Mouse (Mus musculus): ENCODE measurements around the gene Col28a1. TPM values are rescaled to one million over a fixed set of nuclear protein-coding genes. Genes with fewer than 3 reads are reported as not detected.
"Not testable (repeated sequence)": the region's sequence is repeated elsewhere in the genome, so short reads cannot be mapped to it uniquely, and the experiment has no call there.

Col28a1 gene
- polyA plus RNA-seq, 2 experiments, result 0.04 TPM; not detected in 1

DNA sequence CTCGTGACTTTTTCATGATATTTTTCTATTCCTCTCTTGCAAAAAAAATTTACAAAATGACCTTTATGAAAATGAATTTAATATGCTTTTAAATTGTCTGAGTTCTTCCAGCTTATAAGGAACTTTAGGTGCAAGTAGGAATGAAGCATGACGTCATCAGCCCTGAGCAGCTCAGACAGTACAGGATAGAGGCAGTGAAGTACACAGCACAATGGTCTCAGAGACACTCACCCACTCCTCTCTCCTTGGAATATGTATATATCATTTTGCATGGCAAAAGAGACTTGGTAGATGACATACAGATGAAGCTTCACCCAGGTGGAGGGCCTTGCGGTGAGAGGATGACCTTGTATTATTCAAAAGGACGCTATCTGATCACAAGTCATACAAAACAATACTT lies 197.7 kb downstream of the Col28a1 start:
- no peaks in the 10 kb centered on the region for H3K27me3 ChIP-seq (ENCODE audit: control insufficient read depth, insufficient read depth, low read length)
- no peak overlapping the region for H3K9ac ChIP-seq (replicated peaks)
- no peak for DNase-seq (ENCODE audit: low read depth in 3 of 3, low spot score in 3 of 3)
- TF ChIP-seq EP300 (IDR thresholded peaks at IDR 0.05; ENCODE audit: low read depth) (no peak), CTCF (IDR thresholded peaks at IDR 0.05; ENCODE audit: low read depth) (no peak)
- H3K4me2 ChIP-seq (ENCODE audit: low read depth), result no peak overlapping the region
- no peak overlapping the region for H3K4me3 ChIP-seq (ENCODE audit: insufficient read depth in 1 of 2, low read depth in 2 of 2, low read length in 2 of 2)
- ATAC-seq (ENCODE audit: insufficient read depth), result no peak
- no peaks in the 10 kb centered on the region for H3K4me1 ChIP-seq (replicated peaks; ENCODE audit: control insufficient read depth in 2 of 2, insufficient read depth in 2 of 2, low read length in 1 of 2)
- no peak overlapping the region for H3K27ac ChIP-seq
- no peaks in the 10 kb centered on the region for H3K36me3 ChIP-seq (replicated peaks; ENCODE audit: control insufficient read depth, insufficient read depth, low read depth)
- H3K9me3 ChIP-seq (ENCODE audit: control insufficient read depth, low read length), result no peaks in the 10 kb centered on the region
- WGBS (ENCODE audit: insufficient replicate concordance), result 60% methylated on average over 4 of the region's 4 CpGs

DNA sequence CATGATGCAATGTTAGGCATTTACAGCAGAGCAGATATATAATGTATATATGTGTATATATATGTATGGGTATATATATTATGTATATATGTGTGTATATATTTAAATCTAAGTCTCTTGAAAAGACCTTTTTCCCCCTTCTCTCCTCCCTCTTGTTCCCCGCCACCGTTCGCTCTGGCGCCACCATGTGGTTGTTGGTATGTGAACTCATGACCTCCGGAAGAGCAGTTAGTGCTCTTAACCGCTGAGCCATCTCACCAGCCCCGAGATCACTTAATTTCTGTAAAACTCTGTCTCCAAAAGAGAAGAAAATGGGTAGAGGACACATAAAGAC lies 208.8 kb downstream of the Col28a1 start:
- peak overlapping the region in 1 of 2 experiments; percentile 42; a peak in 2 of 4 replicates for H3K4me3 ChIP-seq (ENCODE audit: insufficient read depth in 1 of 2, low read depth in 2 of 2, low read length in 2 of 2)
- DNase-seq (ENCODE audit: low read depth in 3 of 3, low spot score in 3 of 3) (peak in 2 of 3 experiments; percentile 28 to 44), ATAC-seq (ENCODE audit: insufficient read depth) (no peak)
- H3K4me1 ChIP-seq (replicated peaks; ENCODE audit: control insufficient read depth in 2 of 2, insufficient read depth in 2 of 2, low read length in 1 of 2), result no peaks in the 10 kb centered on the region
- H3K4me2 ChIP-seq (ENCODE audit: low read depth), result peak overlapping the region; percentile 42
- no peak overlapping the region for H3K27ac ChIP-seq
- WGBS (ENCODE audit: insufficient replicate concordance), result 25% methylated on average over 7 of the region's 7 CpGs
- no peaks in the 10 kb centered on the region for H3K9me3 ChIP-seq (ENCODE audit: control insufficient read depth, low read length)
- no peaks in the 10 kb centered on the region for H3K36me3 ChIP-seq (replicated peaks; ENCODE audit: control insufficient read depth, insufficient read depth, low read depth)
- peak; percentile 71 for TF ChIP-seq CTCF (IDR thresholded peaks at IDR 0.05; ENCODE audit: low read depth)
- TF ChIP-seq EP300 (IDR thresholded peaks at IDR 0.05; ENCODE audit: low read depth), result no peak
- no peak overlapping the region for H3K9ac ChIP-seq (replicated peaks)
- no peaks in the 10 kb centered on the region for H3K27me3 ChIP-seq (ENCODE audit: control insufficient read depth, insufficient read depth, low read length)

DNA sequence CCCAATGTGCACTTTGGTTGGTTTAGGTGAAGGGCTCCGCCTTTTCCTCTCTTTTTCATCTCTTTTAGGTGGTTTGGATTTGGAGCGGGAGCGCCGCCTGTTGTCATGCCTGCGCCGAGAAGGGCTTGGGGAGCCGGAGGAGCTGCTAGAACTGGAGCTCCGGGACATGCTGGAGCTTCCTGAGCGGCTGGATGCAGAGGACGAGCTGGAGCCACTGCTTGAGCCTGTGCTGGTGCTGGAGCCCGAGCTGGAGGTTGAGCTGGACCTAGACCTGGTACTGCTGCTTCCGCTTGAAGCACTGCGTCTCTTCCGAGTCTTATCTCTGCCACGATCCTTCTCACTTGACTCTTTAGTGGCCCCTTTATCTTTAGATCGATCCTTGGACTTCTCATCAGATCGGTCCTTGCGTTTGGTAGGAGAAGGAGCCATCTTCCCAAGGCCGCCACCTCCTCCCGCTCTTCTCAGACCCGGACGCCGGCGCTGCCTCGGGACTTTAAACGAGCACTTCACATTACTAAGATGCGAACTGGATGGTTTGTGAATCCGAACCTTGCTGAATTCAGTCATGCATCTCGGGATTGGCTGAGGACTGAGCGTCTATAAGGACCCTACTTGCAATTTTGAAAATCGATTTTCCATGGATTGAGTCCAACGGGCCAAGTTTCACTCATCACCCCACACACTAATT lies 209.3 kb downstream of the Col28a1 start:
- peak overlapping the region; percentile 23 to 42; a peak in 3 of 4 replicates for H3K4me3 ChIP-seq (ENCODE audit: insufficient read depth in 1 of 2, low read depth in 2 of 2, low read length in 2 of 2)
- 53% methylated on average over 32 of the region's 32 CpGs for WGBS (ENCODE audit: insufficient replicate concordance)
- peak overlapping the region; percentile 42 for H3K4me2 ChIP-seq (ENCODE audit: low read depth)
- H3K4me1 ChIP-seq (replicated peaks; ENCODE audit: control insufficient read depth in 2 of 2, insufficient read depth in 2 of 2, low read length in 1 of 2); H3K27me3 ChIP-seq (ENCODE audit: control insufficient read depth, insufficient read depth, low read length); ATAC-seq (ENCODE audit: insufficient read depth); H3K27ac ChIP-seq; H3K36me3 ChIP-seq (replicated peaks; ENCODE audit: control insufficient read depth, insufficient read depth, low read depth); DNase-seq (ENCODE audit: low read depth in 3 of 3, low spot score in 3 of 3); H3K9ac ChIP-seq (replicated peaks); H3K9me3 ChIP-seq (ENCODE audit: control insufficient read depth, low read length): not testable (repeated sequence)

DNA sequence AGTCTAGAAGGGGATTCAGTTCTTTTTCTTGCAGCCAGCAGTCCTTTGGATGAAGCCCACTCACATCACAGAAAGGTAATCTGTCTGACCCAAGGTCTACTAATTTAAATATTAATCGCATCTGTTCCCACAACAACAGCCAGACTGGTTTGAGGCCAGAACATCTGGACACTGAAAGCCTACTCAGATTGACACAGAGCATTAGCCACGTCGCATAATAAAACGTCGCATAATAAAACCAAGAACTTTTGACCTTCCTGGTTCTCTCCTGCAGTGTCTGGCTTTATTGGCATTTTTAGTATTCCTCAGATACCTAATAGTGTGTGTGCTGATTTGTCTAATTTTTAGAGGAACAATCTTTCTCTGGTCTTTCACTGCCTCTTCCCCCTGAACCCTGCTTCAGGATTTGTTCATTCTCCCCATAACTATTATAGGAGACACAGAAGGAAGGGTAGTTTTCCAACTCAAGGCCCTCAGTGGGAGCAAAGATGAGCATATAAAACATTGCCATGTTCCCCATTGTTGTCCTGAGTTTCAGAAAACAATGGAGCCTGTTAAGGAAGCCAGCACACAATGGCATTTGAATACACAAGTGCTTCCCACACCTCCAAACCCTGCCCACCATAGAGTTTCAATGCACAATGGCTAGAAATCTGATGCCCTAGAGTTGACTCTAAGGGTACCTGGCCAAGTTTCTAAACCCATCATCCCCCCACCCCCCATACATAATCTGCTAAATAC lies 221.2 kb downstream of the Col28a1 start:
- WGBS (ENCODE audit: insufficient replicate concordance), result 60% methylated on average over 5 of the region's 5 CpGs
- no peak for ATAC-seq (ENCODE audit: insufficient read depth)

DNA sequence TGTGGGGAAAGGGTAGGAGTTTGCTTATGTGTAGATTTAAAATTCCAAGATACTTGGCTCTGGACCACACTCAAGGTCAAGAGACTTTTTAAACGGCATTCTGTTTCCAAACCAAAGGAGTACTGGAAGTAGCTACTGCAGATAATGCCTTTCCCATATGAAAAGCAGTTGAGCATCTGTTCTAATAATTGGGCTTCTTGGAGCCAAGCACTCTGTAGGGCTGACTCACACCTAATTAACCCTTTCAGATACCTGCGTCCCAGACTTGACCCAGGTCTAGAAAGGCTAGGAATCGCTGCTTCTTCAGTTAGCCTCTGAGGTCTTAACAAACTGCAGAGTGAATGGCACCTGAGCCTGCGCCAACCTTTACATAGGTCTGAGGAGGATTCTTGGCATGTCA lies 223.0 kb downstream of the Col28a1 start:
- H3K4me1 ChIP-seq (replicated peaks; ENCODE audit: control insufficient read depth in 2 of 2, insufficient read depth in 2 of 2, low read length in 1 of 2), result no peaks in the 10 kb centered on the region
- no peaks in the 10 kb centered on the region for H3K36me3 ChIP-seq (replicated peaks; ENCODE audit: control insufficient read depth, insufficient read depth, low read depth)
- H3K4me2 ChIP-seq (ENCODE audit: low read depth), result no peak overlapping the region
- TF ChIP-seq CTCF (IDR thresholded peaks at IDR 0.05; ENCODE audit: low read depth) (no peak), EP300 (IDR thresholded peaks at IDR 0.05; ENCODE audit: low read depth) (no peak)
- no peaks in the 10 kb centered on the region for H3K9me3 ChIP-seq (ENCODE audit: control insufficient read depth, low read length)
- ATAC-seq (ENCODE audit: insufficient read depth) (no peak), DNase-seq (ENCODE audit: low read depth in 3 of 3, low spot score in 3 of 3) (no peak)
- H3K4me3 ChIP-seq (ENCODE audit: insufficient read depth in 1 of 2, low read depth in 2 of 2, low read length in 2 of 2), result no peak overlapping the region
- WGBS (ENCODE audit: insufficient replicate concordance), result 57% methylated on average over 4 of the region's 4 CpGs
- no peak overlapping the region for H3K9ac ChIP-seq (replicated peaks)
- no peaks in the 10 kb centered on the region for H3K27me3 ChIP-seq (ENCODE audit: control insufficient read depth, insufficient read depth, low read length)
- no peak overlapping the region for H3K27ac ChIP-seq

More for the DNA sequence above, 221.2 kb downstream of the Col28a1 start:
- Histone ChIP-seq H3K4me1 (replicated peaks; ENCODE audit: control insufficient read depth in 2 of 2, insufficient read depth in 2 of 2, low read length in 1 of 2) (no peaks in the 10 kb centered on the region), H3K9ac (replicated peaks) (no peak overlapping the region), H3K4me2 (ENCODE audit: low read depth) (no peak overlapping the region), H3K4me3 (ENCODE audit: insufficient read depth in 1 of 2, low read depth in 2 of 2, low read length in 2 of 2) (no peak overlapping the region), H3K9me3 (ENCODE audit: control insufficient read depth, low read length) (no peaks in the 10 kb centered on the region), H3K27ac (no peak overlapping the region), H3K27me3 (ENCODE audit: control insufficient read depth, insufficient read depth, low read length) (no peaks in the 10 kb centered on the region), H3K36me3 (replicated peaks; ENCODE audit: control insufficient read depth, insufficient read depth, low read depth) (no peaks in the 10 kb centered on the region)
- no peak for DNase-seq (ENCODE audit: low read depth in 3 of 3, low spot score in 3 of 3)
- TF ChIP-seq EP300 (IDR thresholded peaks at IDR 0.05; ENCODE audit: low read depth), result no peak
- no peak for TF ChIP-seq CTCF (IDR thresholded peaks at IDR 0.05; ENCODE audit: low read depth)
